Mouse (Mus musculus) ES-E14 (cell line): ENCODE results near the gene Hist1h2be.
"Not testable (repeated sequence)": the region's sequence is repeated elsewhere in the genome, so short reads cannot be mapped to it uniquely, and the experiment has no call there.

Experiments
- CHD2 ChIP-seq: IDR thresholded peaks from 2 replicates; pipeline ENCODE4 v1.6.1; 2014; ENCODE audit warnings: mild to moderate bottlenecking, low read depth, low read length, inconsistent platforms
- ZC3H11A ChIP-seq: IDR thresholded peaks from 2 replicates; pipeline ENCODE4 v1.6.1; 2012; ENCODE audit warnings: low read depth, mild to moderate bottlenecking, inconsistent platforms, low read length, borderline replicate concordance

- not testable (repeated sequence) for TF ChIP-seq CHD2, ZC3H11A
Observed at GRCm38 (mm10) chr13:23570261-23571021, 50.5 kb downstream of the Hist1h2be start.
